In the genomic region with DNA sequence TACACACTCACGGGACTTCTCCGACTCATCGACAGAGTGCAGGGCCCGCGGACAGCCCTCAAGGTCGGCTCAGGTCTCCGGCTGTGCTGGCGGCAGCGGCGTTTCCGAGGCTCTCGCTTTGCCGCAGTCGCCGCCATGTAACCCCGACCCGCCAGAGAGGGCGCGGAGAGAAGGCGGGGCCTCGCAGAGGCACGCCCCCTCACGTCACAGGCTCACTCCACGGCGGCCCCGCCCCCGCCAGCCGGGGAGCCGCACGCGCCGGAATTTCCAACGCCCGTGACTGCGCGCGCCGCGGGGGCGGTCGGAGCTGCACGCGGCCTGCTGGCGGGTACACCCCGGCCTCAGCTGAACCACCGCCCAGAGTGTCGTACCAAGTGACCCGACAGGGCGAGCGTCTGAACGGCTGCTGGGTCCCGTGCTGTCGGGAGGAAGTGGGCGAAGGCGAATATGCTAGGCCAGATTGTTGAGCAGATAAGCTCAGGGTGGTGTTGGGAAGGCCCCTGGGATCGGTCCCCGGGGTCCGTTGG, we compare ENCODE assay signal across 8 mouse cellular contexts. TPM values are rescaled to one million over a fixed set of nuclear protein-coding genes. Genes with fewer than 3 reads are reported as not detected.
DNase-seq lines count a peak whose midpoint lies in the region; ATAC-seq and TF ChIP-seq lines count a peak whose summit lies in the region.

A gene (minus strand): TSS at position 154 of the 527 bp plus-strand sequence.

- ATAC-seq in G1E (ENCODE audit: extremely low read depth, insufficient number of reproducible peaks, low FRiP score, poor library complexity, severe bottlenecking): peak; percentile 77
- peak; percentile 92 for ATAC-seq in forebrain, embryonic 16.5 days
- ATAC-seq in liver, postnatal 0 days: peak; percentile 91
- ATAC-seq in neural tube, embryonic 13.5 days (ENCODE audit: low read depth): peak; percentile 92

- no peaks in the 10 kb centered on the region for H3K9me3 ChIP-seq in G1E (replicated peaks)
- no peaks in the 10 kb centered on the region for H3K9me3 ChIP-seq in forebrain, embryonic 16.5 days (ENCODE audit: control insufficient read depth, low read length)
- H3K9me3 ChIP-seq in liver, postnatal 0 days (ENCODE audit: low read length): no peaks in the 10 kb centered on the region
- no peaks in the 10 kb centered on the region for H3K9me3 ChIP-seq in neural tube, embryonic 13.5 days

- H3K9ac ChIP-seq in forebrain, embryonic 16.5 days (replicated peaks; ENCODE audit: low read depth, low read length): peak within 1 kb of the TSS; percentile 90
- H3K9ac ChIP-seq in liver, postnatal 0 days (replicated peaks): peak within 1 kb of the TSS; percentile 74
- H3K9ac ChIP-seq in neural tube, embryonic 13.5 days: peak within 1 kb of the TSS; percentile 94

- H3K4me1 ChIP-seq in G1E (ENCODE audit: insufficient read depth, low read depth, low read length): peaks cover 60% of the 10 kb centered on the region
- H3K4me1 ChIP-seq in forebrain, embryonic 16.5 days (replicated peaks; ENCODE audit: control insufficient read depth, insufficient read depth, low read length): peaks cover 20% of the 10 kb centered on the region
- H3K4me1 ChIP-seq in liver, postnatal 0 days (ENCODE audit: insufficient read depth): peaks cover 29% of the 10 kb centered on the region
- H3K4me1 ChIP-seq in neural tube, embryonic 13.5 days (replicated peaks): peaks cover 43% of the 10 kb centered on the region
- H3K4me1 ChIP-seq in testis, adult 2 months (ENCODE audit: control insufficient read depth, insufficient read depth, low read length): peaks cover 4% of the 10 kb centered on the region

- H3K36me3 ChIP-seq in G1E (replicated peaks): peaks cover 10% of the 10 kb centered on the region
- no peaks in the 10 kb centered on the region for H3K36me3 ChIP-seq in forebrain, embryonic 16.5 days (ENCODE audit: control insufficient read depth, insufficient read depth)
- H3K36me3 ChIP-seq in liver, postnatal 0 days (replicated peaks; ENCODE audit: insufficient read depth, low read length): no peaks in the 10 kb centered on the region
- H3K36me3 ChIP-seq in neural tube, embryonic 13.5 days: no peaks in the 10 kb centered on the region
- H3K36me3 ChIP-seq in testis, adult 2 months (ENCODE audit: control insufficient read depth, insufficient read depth, low read length): peaks cover 7% of the 10 kb centered on the region

- intact Hi-C loops in heart, postnatal 25 days (cut with DNase I): loop anchor here (2.0 kb wide), 1 partner anchor 31 kb away; a partner anchor contains a TSS

- TF ChIP-seq POLR2A in testis, adult 2 months (IDR thresholded peaks at IDR 0.05; ENCODE audit: control insufficient read depth, low read depth, low read length): peak; percentile 89

- under 1% methylated on average over 55 of the region's 58 CpGs for WGBS in forebrain, embryonic 16.5 days
- WGBS in liver, postnatal 0 days (ENCODE audit: insufficient replicate concordance): under 1% methylated on average over 50 of the region's 58 CpGs
- WGBS in neural tube, embryonic 13.5 days: under 1% methylated on average over 58 of the region's 58 CpGs

- peak within 1 kb of the TSS; percentile 98 for H3K27ac ChIP-seq in forebrain, embryonic 16.5 days (ENCODE audit: low read length)
- peak within 1 kb of the TSS; percentile 91 for H3K27ac ChIP-seq in liver, postnatal 0 days (ENCODE audit: low read depth)
- H3K27ac ChIP-seq in neural tube, embryonic 13.5 days (replicated peaks): peak within 1 kb of the TSS; percentile 99
- H3K27ac ChIP-seq in testis, adult 2 months (ENCODE audit: control insufficient read depth, insufficient read depth, low read depth, low read length): peak within 1 kb of the TSS; percentile 100

- TF ChIP-seq EP300 in liver, postnatal 0 days (IDR thresholded peaks at IDR 0.05; ENCODE audit: low read depth): no peak; the same call in 1 of the 2 replicates

- peak within 1 kb of the TSS; percentile 66 for H3K4me2 ChIP-seq in forebrain, embryonic 16.5 days (ENCODE audit: low read length)
- peak within 1 kb of the TSS; percentile 86 for H3K4me2 ChIP-seq in liver, postnatal 0 days (ENCODE audit: low read depth, low read length)
- H3K4me2 ChIP-seq in neural tube, embryonic 13.5 days: peak within 1 kb of the TSS; percentile 79

- no peaks in the 10 kb centered on the region for H3K27me3 ChIP-seq in G1E (ENCODE audit: insufficient read depth, low read length)
- no peaks in the 10 kb centered on the region for H3K27me3 ChIP-seq in forebrain, embryonic 16.5 days (replicated peaks; ENCODE audit: control insufficient read depth, insufficient read depth, low read length)
- no peaks in the 10 kb centered on the region for H3K27me3 ChIP-seq in liver, postnatal 0 days (ENCODE audit: insufficient read depth, low read length)
- no peaks in the 10 kb centered on the region for H3K27me3 ChIP-seq in neural tube, embryonic 13.5 days
- H3K27me3 ChIP-seq in testis, adult 2 months (ENCODE audit: control insufficient read depth, insufficient read depth, low read length): no peaks in the 10 kb centered on the region

- peak; percentile 87 for DNase-seq in G1E (ENCODE audit: low spot score)
- peak; percentile 93 to 100 for DNase-seq in cerebellum, adult 18-20 months
- DNase-seq in heart, postnatal 25 days (ENCODE audit: low spot score): peak; percentile 97
- DNase-seq in layer of hippocampus, adult 11-12 months (ENCODE audit: low spot score): peak; percentile 97
- DNase-seq in liver, postnatal 0 days: peak; percentile 98

- H3K4me3 ChIP-seq in G1E (ENCODE audit: low read depth, low read length): peak within 1 kb of the TSS; percentile 88
- H3K4me3 ChIP-seq in forebrain, embryonic 16.5 days (replicated peaks; ENCODE audit: low read length): peak within 1 kb of the TSS; percentile 94
- H3K4me3 ChIP-seq in liver, postnatal 0 days (ENCODE audit: low read depth, low read length): peak within 1 kb of the TSS; percentile 68
- peak within 1 kb of the TSS; percentile 95 for H3K4me3 ChIP-seq in neural tube, embryonic 13.5 days
- H3K4me3 ChIP-seq in testis, adult 2 months (ENCODE audit: control insufficient read depth, low read depth, low read length): peak within 1 kb of the TSS; percentile 86

- TF ChIP-seq CTCF in G1E (IDR thresholded peaks at IDR 0.05; ENCODE audit: low read depth, low read length): no peak
- no peak for TF ChIP-seq CTCF in liver, postnatal 0 days (IDR thresholded peaks at IDR 0.05; ENCODE audit: low read depth)
- TF ChIP-seq CTCF in testis, adult 2 months (IDR thresholded peaks at IDR 0.05; ENCODE audit: control insufficient read depth, insufficient read depth, insufficient replicate concordance, low read depth, low read length): no peak

RNA-seq across cellular contexts. Expression of the gene that starts here (rescaled TPM):
- total RNA-seq in G1E (2014; fragmentation: Nextera tagmentation): 49.2 and 57.6 TPM in 2 replicates
- total RNA-seq in G1E (2017): 45.2 and 49.2 TPM in 2 replicates
- polyA plus RNA-seq in G1E (2012): 6.2 and 7.6 TPM in 2 replicates
- polyA plus RNA-seq in forebrain, embryonic 16.5 days (2015; fragmentation: Nextera tagmentation; extraction: Ambion mirVana): 139 and 141 TPM in 2 replicates
- total RNA-seq in heart, postnatal 25 days (2021): 10 to 100 TPM; 30.9 to 31.0 TPM
- 17.2 and 18.4 TPM in 2 replicates for polyA plus RNA-seq in liver, postnatal 0 days (2015; fragmentation: Nextera tagmentation; extraction: Ambion mirVana)
- 168 and 170 TPM in 2 replicates for polyA plus RNA-seq in neural tube, embryonic 13.5 days (2015; fragmentation: Nextera tagmentation; extraction: Ambion mirVana)
- 204 and 209 TPM in 2 replicates for polyA plus RNA-seq in testis, adult 2 months (2012; rRNA removed)

Comparison
In these comparisons a context has a peak if more than half of its experiments do, and no peak if none do; other contexts are left out.
1. Peak in every context shown above with its lines: DNase-seq, ATAC-seq, H3K4me3 ChIP-seq and H3K27ac ChIP-seq.